Mouse (Mus musculus) stomach, embryonic 14.5 days (tissue): Measurements from ENCODE around the gene Fam186b. TPM values are rescaled to one million over a fixed set of nuclear protein-coding genes. Genes with fewer than 3 reads are reported as not detected.
"Not testable (repeated sequence)": the region's sequence is repeated elsewhere in the genome, so short reads cannot be mapped to it uniquely, and the experiment has no call there.

Source experiments
- ATAC-seq: fragments of 200-750 bp; cut with Nextera tagmentation; 2 replicates; pipeline ENCODE4 v1.8.0; 2017; ENCODE audit warnings: low read depth, moderate TSS enrichment; ENCODE audit not compliant: insufficient number of reproducible peaks, insufficient read depth, low FRiP score
- H3K27ac ChIP-seq: fragments of 300-500 bp; sonication (generic); 2 replicates; pipeline ENCODE4 v1.5.1; 2014; ENCODE audit warnings: mild to moderate bottlenecking, low read length, moderate library complexity, mixed read lengths
- H3K27me3 ChIP-seq: fragments of 300-500 bp; sonication (generic); 2 replicates; pipeline ENCODE4 v1.6.1; 2014; ENCODE audit warnings: low read length, control low read depth, mixed read lengths; ENCODE audit not compliant: control insufficient read depth, insufficient read depth
- H3K36me3 ChIP-seq: fragments of 300-500 bp; sonication (generic); 2 replicates; pipeline ENCODE4 v1.6.1; 2014; ENCODE audit warnings: mild to moderate bottlenecking, control low read depth, low read length, moderate library complexity, mixed read lengths; ENCODE audit not compliant: control insufficient read depth, insufficient read depth
- H3K4me1 ChIP-seq: fragments of 300-500 bp; sonication (generic); 2 replicates; pipeline ENCODE4 v1.6.1; 2014; ENCODE audit warnings: low read length, control low read depth, mixed read lengths; ENCODE audit not compliant: control insufficient read depth, insufficient read depth
- H3K4me2 ChIP-seq: fragments of 300-500 bp; sonication (generic); replicated peaks from 2 replicates; pipeline ENCODE4 v1.6.1; 2014; ENCODE audit warnings: low read depth, low read length, control low read depth
- H3K4me3 ChIP-seq: fragments of 300-500 bp; sonication (generic); 2 replicates; pipeline ENCODE4 v1.5.1; 2014; ENCODE audit warnings: low read depth, low read length, control low read depth
- H3K9ac ChIP-seq: fragments of 300-500 bp; sonication (generic); replicated peaks from 2 replicates; pipeline ENCODE4 v1.6.1; 2014; ENCODE audit warnings: low read depth, mild to moderate bottlenecking, control low read depth, low read length, moderate library complexity, mixed read lengths
- H3K9me3 ChIP-seq: fragments of 300-500 bp; sonication (generic); 2 replicates; pipeline ENCODE4 v1.6.1; 2016; ENCODE audit warnings: low read depth, low read length, control low read depth; ENCODE audit not compliant: control insufficient read depth
- WGBS: fragments of 180-500 bp; shearing (Covaris S2); extraction: QIAGEN DNeasy Blood & Tissue Kit; methylation state at CpG from one replicate; pipeline ENCODE4 v1.1.7; 2014; 5-methylcytosine and 5-hydroxymethylcytosine counted together
- polyA plus RNA-seq: library from polyadenylated mRNA; unstranded; fragments of >200 nt; fragmentation: Nextera tagmentation; extraction: Ambion mirVana; gene quantifications from 2 replicates; pipeline ENCODE4 v1.2.1, GENCODE M21; 2014

The Fam186b gene
- polyA plus RNA-seq, 1 experiment from 2014 or later, result not detected

GRCm38 (mm10) chr15:99251626-99252380 is 43.9 kb downstream of the Fam186b start, which contains the start of gene Mcrs1:
Gene Mcrs1 (minus strand): TSS chr15:99251961.
- peak within 1 kb of the TSS; percentile 48 for H3K9ac ChIP-seq
- peaks cover 15% of the 10 kb centered on the region; the same call in 1 of the 2 replicates for H3K36me3 ChIP-seq
- H3K4me1 ChIP-seq, result no peaks in the 10 kb centered on the region
- peak; percentile 92 for ATAC-seq
- H3K27ac ChIP-seq, result peak within 1 kb of the TSS; percentile 99
- 0% methylated on average over 52 of the region's 52 CpGs for WGBS
- no peaks in the 10 kb centered on the region for H3K9me3 ChIP-seq
- H3K27me3 ChIP-seq, result no peaks in the 10 kb centered on the region
- H3K4me2 ChIP-seq, result peak within 1 kb of the TSS; percentile 87
- H3K4me3 ChIP-seq, result peak within 1 kb of the TSS; percentile 59

DNA sequence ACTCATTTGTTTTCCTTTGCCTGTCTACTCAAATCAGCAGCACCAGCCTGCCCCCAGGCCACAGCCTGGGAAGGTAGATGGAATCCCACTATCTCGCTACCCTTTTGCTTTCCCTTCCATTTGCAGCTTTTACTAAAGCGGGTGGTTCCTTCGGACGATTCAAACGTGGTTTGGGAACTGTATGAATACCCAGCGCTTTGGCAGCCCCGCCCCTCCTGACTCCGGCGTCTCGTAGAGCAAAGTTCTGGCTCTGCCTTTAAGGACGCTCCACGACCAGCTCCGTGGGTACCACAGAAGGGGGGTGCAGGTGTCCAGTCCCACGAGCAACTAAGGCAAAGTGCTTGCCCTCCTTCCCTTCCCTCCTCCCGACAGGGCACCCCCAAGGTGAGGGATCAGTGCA is 44.6 kb downstream of the Fam186b start:
- H3K27ac ChIP-seq, result not testable (repeated sequence)
- under 1% methylated on average over 14 of the region's 15 CpGs for WGBS
- ATAC-seq, result 0 out of 2 replicates have a peak, but pooled peaks have one; percentile 1

GRCm38 (mm10) chr15:99249938-99250337 is 45.8 kb downstream of the Fam186b start:
- Histone ChIP-seq H3K36me3 (peaks cover 28% of the 10 kb centered on the region), H3K4me3 (no peak overlapping the region), H3K27me3 (no peaks in the 10 kb centered on the region), H3K4me1 (no peaks in the 10 kb centered on the region), H3K9me3 (no peaks in the 10 kb centered on the region), H3K4me2 (no peak overlapping the region), H3K9ac (no peak overlapping the region), H3K27ac (no peak overlapping the region)
- WGBS, result 91% methylated on average over 11 of the region's 11 CpGs
- ATAC-seq, result no peak

More for the DNA sequence above, 44.6 kb downstream of the Fam186b start:
- not testable (repeated sequence) for H3K9me3 ChIP-seq, H3K4me1 ChIP-seq, H3K27me3 ChIP-seq
- Histone ChIP-seq H3K36me3 (peaks cover 21% of the 10 kb centered on the region), H3K4me2 (peak overlapping the region; percentile 58), H3K4me3 (peak overlapping the region; percentile 59), H3K9ac (peak overlapping the region; percentile 25; the same call in 1 of the 2 replicates)

DNA sequence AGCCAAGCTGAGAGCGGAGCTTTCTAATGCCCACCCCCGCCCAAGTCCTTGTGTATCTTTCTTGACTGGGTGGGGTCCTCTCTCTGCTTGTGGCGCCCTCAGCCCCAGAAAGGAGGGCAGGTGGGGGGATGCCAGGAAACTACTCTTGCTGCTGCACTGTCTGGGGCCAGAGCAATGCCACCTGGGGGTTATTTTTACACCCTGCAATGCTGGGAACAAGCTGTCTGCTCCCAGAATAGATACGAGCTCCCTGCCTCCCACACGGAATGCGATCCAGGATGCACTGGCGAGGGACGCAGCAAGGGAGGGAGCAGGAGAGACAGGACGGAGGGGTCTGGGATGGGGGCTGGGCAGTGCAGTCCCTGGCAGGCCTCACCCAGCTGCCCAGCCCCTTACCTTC is 46.7 kb downstream of the Fam186b start:
- no peak overlapping the region for H3K9ac ChIP-seq
- whole genome bisulfite sequencing, result 64% methylated on average over 9 of the region's 9 CpGs

DNA sequence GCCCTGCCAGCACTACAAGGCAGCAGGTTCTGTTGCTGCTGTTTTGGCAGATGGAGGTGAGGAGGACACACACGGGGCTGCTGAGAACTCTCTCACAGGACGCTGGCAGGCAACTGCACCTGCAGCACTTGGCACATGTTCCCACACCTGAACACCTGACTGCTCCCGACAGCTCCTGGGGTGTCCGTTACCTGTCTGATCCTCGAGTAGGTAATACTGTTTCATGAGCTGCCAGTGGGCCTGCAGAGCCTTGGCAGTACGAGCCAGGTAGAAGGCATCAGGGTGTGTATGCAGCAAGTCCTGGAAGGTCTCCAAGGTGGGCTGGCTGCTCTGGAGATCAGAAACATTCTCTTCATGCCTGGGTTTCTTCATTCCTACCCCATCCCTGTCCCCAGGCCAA is 49.0 kb downstream of the Fam186b start:
- not testable (repeated sequence) for H3K9me3 ChIP-seq, H3K4me3 ChIP-seq, H3K9ac ChIP-seq, H3K27ac ChIP-seq, H3K4me2 ChIP-seq, H3K27me3 ChIP-seq, H3K4me1 ChIP-seq, ATAC-seq
- WGBS, result 89% methylated on average over 6 of the region's 6 CpGs
- peaks cover 50% of the 10 kb centered on the region for H3K36me3 ChIP-seq

More for the DNA sequence above, 46.7 kb downstream of the Fam186b start:
- H3K4me3 ChIP-seq, result no peak overlapping the region
- H3K4me2 ChIP-seq, result no peak overlapping the region
- no peaks in the 10 kb centered on the region for H3K4me1 ChIP-seq
- no peak overlapping the region for H3K27ac ChIP-seq
- H3K9me3 ChIP-seq, result no peaks in the 10 kb centered on the region
- no peaks in the 10 kb centered on the region for H3K27me3 ChIP-seq
- no peak for ATAC-seq
- H3K36me3 ChIP-seq, result peaks cover 37% of the 10 kb centered on the region

DNA sequence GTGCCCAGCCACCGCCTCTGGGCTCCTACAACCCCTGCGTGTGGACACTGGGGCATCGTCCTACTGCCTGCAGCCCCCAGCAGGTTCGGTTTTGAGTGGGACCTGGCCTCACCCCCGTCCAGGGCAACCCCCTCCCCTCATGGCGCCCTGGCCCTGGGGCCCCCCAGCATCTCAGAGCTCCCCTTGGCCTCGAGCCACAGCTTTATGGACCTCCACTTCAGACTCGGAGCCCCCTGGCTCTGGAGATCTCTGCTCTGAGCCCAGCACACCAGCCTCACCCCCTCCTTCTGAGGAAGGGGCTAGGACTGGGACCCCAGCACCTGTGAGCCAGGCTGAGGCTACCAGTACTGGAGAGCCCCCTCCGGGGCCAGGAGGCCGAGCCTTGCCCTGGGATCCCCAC is 53.6 kb downstream of the Fam186b start:
- Histone ChIP-seq H3K4me2 (no peak overlapping the region), H3K4me1 (no peaks in the 10 kb centered on the region), H3K4me3 (no peak overlapping the region), H3K27ac (no peak overlapping the region), H3K36me3 (peaks cover 37% of the 10 kb centered on the region), H3K9ac (no peak overlapping the region), H3K9me3 (no peaks in the 10 kb centered on the region), H3K27me3 (no peaks in the 10 kb centered on the region)
- WGBS, result 90% methylated on average over 10 of the region's 10 CpGs
- no peak for ATAC-seq

- Histone ChIP-seq H3K9me3 (no peaks in the 10 kb centered on the region), H3K4me3 (no peak overlapping the region), H3K9ac (no peak overlapping the region), H3K36me3 (peaks cover 31% of the 10 kb centered on the region), H3K27ac (no peak overlapping the region), H3K27me3 (no peaks in the 10 kb centered on the region), H3K4me1 (no peaks in the 10 kb centered on the region), H3K4me2 (no peak overlapping the region)
- no peak for ATAC-seq
- WGBS, result 78% methylated on average over 4 of the region's 4 CpGs
Observed at GRCm38 (mm10) chr15:99241249-99241648, 54.4 kb downstream of the Fam186b start.

DNA sequence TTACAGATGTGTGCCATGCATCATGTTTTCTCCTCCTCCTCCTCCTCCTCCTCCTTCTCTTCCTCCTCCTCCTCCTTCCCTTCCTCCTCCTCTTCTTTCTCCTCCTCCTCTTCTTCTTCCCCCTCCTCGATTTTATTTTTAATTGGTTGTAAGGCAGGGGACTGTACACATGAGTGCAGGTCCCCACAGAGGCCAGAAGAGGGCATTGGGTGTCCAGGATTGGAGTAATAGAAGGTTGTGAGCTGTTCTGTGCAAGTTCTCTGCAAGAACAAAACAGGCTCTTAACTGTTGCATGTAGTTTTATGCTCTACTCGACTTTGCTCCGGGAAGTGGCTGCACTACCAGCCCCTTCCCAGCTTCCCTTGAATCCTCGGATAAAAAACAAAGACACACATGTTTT is 55.6 kb downstream of the Fam186b start:
- WGBS, result 68% methylated on average over 4 of the region's 4 CpGs
- no peak overlapping the region for H3K9ac ChIP-seq
- no peak overlapping the region for H3K4me3 ChIP-seq
- no peak overlapping the region for H3K4me2 ChIP-seq
- H3K27me3 ChIP-seq, result no peaks in the 10 kb centered on the region
- H3K27ac ChIP-seq, result no peak overlapping the region
- H3K4me1 ChIP-seq, result no peaks in the 10 kb centered on the region
- H3K36me3 ChIP-seq, result peaks cover 23% of the 10 kb centered on the region
- H3K9me3 ChIP-seq, result no peaks in the 10 kb centered on the region
- ATAC-seq, result no peak
